Mouse (Mus musculus): Measurements from ENCODE around the gene Dbp.
A peak's percentile ranks its signal among the peaks of the same experiment; 100 is the strongest.

Dbp gene

DNA sequence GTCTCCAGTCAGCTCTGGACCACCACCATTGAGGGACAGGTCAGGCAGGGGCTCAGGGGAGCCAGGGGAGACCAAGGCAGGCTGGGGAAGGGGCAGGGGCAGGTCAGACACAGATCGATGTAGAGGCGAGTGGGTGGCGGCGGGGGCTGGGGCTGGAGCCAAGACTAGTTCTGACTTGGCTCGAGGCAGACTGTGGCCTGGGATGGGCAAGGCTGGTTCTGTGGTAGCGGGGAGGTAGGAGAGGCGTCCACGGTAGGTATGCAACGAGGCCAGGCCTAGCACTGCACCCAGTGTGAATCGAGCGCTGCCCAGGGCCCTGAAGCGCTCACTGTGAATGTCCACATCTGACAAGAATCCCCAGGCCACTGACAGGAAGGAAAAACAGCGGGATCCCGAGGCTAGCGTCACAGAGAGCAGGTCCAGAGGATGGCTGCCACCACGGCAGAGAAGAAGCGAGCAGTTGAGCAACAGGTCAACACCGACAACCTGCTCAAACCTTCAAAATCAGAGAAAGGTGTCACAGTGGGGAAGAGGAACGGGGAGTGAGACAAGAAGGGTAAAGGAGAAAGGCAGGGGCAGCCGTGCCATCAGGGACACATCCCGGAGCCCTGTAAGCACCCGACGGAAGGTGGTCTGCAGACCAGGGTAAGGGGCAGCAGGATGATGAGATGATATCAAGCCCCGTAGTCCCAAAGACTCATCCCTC is 6.6 kb downstream of the Dbp start:
- DNase-seq (ENCODE audit: low read depth, low spot score), result no peak

DNA sequence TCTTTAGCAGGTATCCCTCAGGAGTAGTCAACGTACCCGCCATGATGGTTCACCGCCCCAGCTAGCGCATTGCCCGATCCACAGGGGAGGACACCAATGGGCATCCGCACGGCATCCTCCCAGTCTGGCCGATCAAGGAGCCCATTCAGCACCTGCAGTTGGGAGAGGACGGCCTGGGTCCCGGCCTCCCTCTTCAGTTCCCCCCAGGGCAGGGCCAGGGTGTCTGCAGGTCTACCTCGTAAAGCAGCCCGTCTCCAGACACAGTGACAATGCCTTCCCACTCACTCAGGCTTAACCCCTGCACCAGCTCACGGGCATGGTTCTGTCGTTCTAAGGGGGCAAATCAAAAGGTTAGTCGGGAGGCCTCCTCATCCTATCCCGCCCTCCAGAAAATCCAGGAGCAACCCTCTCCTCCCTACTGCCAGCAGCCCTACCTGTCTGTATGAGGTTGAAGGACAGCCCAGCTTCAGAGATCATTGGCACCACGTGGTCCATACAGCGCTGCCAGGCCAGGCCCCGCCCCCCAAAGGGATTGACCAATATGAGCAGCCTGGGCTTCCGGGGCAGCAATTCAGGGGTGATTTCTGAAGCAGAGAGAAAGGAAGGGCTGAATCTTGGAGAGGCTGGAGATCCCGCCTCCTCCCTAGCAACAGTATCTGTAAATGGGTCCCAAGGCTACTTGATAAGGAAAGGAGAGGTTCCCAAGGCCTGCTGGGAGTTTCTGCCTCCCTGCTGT is 7.3 kb downstream of the Dbp start:
- DNase-seq (ENCODE audit: low read depth, low spot score), result no peak

DNA sequence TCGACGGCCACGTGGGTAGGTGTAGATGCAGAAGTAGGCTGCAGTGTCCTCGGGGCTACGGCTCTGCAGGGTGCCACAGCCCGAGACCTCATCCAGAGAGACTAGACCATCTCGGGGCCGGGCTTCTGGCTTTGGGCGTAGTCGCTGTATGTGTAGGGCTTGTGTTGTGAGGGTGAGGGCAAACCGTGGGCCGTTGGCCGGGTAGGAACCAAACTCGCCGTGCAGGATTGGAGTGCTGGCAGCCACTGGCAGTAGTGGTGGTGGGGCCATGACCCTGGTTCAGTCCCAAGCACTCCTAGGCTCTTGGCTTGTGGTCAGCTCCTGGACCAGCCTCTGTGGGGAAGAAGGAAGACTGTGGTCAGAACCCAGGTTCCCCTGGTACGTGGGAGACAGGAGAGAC is 8.5 kb downstream of the Dbp start:
- DNase-seq (ENCODE audit: low read depth, low spot score), result no peak

DNA sequence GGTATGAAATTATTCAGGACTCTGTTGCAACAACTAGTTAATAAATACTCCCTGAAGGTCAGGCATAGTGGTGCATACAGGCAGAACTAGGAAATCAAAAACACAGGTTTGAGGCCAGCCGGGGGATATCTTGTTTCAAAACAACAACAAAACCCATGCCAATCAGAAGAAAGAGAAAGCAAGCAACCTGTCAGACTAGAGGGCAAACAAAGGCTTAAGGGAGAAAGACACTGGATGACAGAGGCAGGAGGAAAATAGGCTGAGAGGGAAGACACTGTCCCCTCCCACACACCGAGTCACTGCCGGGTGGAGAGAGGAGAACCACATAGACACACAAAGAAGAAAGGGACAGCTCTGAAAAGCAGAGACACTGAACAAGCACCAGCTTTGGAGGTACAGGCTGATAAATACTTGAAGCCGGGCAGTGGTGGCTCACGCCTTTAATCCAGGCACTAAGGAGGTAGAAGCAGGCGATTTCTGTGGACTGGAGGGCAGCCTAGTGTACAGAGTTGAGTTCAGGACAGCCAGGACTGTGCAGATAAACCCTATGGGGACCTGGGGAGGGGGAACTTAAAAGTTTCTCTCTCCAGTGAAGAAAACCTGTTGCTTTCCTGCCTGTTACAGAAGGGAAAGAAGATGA is 9.1 kb downstream of the Dbp start:
- no peak for DNase-seq (ENCODE audit: low read depth, low spot score)

DNA sequence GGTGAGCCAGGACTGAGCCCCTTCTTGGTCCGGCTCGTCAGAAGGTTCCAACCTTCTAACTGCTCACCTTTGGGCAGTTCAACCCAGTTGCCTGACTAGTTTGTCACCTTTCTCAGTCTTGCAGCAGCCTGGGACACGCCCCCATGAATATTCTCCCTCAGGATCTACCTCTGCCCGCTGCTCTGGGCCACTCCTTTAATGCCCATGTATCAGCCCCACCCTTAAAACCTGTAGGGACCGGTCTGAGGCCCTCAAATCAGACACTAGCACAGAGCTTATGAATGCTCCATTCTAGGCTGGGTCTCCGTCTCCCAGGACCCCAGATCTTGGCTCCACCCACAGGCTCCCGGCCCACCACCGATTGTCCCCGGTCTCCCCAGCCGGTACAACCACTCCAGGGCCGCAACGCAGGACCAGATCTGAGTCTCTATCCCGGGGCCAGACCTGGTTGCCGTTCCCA is 9.8 kb downstream of the Dbp start:
- no peak for DNase-seq (ENCODE audit: low read depth, low spot score)

DNA sequence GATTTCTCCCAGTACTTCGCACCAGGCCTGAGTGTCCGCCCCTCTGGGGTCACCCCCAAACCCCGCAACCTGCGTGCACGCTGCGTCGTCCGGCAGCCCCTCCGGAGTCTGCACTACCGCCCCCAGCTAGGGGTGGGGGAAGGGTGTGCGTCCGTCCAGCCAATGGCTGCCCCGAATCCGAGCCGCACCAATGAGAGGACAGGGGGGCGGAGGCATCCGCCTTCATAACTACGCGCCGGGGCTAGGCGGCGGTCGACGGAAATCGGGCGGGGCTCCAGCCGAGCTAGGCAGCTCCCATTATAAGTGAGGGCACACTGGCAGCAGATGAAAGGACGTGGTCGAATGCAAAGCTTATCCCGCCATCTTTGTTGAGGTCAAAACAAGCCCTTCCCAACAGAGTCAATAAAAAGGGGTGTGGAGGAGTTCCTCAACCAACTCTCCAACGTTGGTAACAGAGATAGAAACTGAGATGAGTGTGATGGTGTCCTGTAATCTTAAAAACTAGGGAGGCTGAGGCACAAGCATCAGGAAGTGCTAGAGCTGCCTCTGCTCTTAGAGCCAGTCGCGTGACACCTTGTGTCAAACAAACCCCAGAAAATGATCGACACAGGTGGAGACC is 10.3 kb downstream of the Dbp start, which contains the start of gene Rpl18:
Gene Rpl18 (plus strand): TSS at position 368 of the 619 bp plus-strand sequence.
- peak; percentile 99 for DNase-seq (ENCODE audit: low read depth, low spot score)

DNA sequence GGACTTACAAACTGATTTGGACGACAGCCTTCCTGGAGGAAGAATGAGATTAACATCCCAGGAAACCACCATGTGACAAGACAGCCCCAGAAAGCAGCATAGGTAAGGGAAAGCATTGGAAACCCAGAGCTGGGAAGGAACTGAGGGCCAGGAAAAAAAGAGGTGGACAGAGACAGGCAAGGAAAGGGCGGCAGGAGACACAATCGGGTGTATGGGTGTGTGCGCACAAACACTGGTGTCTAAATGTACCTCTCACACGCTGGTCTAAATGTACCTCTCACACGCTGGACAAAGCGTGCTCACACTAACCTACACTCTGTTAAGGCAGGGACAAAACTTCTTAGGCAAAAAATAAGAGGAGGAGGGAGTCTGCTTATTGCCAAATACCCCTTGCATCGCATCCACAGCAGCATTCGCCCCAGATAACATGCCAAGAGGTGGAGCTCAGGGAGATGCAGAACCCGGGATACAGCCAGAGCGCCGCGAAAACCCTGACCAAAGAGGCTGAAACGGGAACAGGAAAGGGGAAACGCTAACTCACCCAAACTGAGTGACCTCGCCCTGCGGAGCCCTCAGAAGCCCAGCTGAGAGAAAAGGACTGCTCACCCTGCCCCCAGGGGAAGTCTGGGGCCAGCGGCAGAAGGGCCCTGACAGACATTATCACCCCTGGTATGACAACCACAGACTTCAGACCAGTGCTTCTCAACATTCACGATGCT is 11.0 kb downstream of the Dbp start:
- no peak for DNase-seq (ENCODE audit: low read depth, low spot score)

DNA sequence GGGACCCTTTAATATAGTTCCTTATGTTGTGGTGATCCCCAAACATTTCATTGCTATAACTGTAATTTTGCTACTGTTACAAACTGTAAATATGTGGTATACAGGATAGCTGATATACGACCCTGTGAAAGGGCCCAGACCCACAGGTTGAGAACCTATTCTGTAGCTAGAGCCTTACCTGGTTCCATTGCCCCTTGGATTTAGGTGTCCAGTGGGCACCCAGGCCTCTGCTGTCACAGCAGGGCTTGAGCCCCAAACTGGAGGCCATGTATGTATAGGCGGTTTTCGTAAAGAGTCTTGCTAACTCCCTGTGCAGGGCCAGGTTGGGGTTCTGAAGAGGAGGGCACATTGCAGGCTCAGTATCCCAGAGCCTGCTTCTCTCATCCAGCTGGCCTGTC is 11.6 kb downstream of the Dbp start:
- no peak for DNase-seq (ENCODE audit: low read depth, low spot score)

DNA sequence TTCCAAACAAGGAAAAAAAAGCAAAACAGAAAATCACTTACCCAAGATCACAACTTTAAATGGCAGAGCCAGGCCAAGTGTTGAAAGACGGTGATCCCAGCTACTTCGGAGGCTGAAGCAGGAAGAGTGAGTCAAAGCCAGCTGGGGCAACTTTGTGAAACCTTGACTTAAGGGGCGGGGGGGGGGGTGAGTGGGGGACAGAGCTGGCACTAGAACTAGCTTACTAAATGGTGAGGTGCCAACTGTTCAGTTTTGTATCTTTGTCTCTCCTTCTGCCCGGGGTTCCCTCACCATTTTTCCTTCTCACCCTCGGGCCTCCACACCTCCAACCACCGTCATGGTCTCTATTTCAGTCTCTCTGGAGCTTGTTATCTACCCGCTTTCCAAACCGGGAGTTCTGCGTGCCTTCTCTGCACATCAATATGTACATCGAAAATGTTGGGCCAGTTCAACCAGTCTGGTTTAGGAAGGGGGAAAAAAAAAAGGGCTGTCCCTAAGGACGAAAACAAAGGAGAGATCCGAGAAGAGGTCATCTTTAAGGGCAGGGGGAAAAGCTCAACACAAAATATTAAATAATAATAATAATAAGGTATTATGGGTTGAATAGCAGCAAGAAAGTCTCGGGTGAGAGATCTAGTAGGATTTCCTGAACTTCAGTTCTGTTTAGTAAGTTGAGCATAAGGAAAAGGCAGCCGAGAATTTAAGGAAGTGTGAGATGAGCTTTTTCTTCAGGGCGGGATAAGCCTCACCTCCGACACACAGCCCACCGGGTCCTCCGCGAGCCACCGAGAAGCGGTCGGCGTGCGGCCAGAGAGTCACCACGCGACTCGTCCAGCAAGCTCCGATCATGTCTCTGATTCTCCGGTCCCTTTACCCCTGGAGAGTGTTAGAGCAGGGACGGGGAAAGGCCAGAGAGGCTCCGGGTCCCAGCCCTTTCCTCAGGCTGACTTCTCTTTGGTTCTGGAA is 12.3 kb downstream of the Dbp start:
- no peak for DNase-seq (ENCODE audit: low read depth, low spot score)

DNA sequence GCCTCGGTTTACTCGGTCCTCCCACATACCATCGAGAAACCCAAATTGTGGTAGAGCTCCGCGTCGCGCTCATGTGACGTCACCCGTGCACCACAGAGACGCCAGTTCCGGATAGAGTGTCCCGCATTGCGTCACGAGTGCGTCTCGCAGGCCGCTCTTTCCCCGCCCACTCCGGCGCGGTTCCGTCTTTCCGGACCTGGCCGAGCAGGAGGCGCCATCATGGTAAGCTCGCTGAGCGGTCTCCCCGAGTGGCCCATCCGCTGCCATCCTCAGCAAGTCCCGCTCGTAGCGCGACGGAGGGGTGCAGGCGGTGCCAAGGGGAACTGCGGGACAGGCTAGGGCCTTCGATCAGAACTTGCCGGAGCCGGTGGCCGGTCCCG is 13.0 kb downstream of the Dbp start, which contains the start of gene Sphk2:
Gene Sphk2 (minus strand): TSS at position 85 of the 380 bp plus-strand sequence.
- DNase-seq (ENCODE audit: low read depth, low spot score), result peak; percentile 100

DNA sequence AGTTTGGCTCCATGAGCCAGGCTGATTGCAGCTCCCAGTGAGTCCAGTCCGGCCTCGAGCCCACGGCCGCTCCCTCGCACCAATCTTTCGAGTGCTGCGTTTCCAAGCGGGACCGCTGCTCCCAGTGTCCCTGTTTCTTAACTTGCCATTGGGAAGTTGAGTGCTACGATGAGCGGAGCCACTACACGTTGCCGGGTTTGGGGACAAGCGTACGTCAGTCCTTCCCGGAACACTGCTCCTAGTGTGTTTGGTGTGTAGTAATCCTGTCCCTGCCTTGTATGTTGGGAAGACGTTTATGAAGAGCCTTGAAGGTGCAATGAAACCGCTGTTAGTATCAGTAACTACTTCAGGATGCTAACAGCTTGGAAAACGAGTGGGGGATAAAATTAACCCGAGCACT is 13.4 kb downstream of the Dbp start:
- no peak for DNase-seq (ENCODE audit: low read depth, low spot score)

DNA sequence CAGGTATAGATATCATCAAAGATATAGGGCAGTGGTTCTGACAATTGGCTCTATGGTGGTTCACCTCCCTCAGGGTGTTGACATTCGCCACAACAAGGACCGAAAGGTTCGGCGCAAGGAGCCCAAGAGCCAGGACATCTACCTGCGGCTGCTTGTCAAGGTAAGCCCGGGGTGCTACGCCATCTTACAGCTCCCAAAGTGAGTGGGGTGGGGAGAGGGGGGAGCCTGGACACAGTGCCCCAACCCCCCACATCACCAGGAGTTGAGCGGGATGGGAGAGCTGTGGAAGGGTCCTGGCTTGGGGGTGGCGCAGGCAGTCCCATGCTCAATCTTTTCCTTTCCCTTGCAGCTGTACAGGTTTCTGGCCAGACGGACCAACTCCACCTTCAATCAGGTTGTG is 14.3 kb downstream of the Dbp start:
- no peak for DNase-seq (ENCODE audit: low read depth, low spot score)

DNA sequence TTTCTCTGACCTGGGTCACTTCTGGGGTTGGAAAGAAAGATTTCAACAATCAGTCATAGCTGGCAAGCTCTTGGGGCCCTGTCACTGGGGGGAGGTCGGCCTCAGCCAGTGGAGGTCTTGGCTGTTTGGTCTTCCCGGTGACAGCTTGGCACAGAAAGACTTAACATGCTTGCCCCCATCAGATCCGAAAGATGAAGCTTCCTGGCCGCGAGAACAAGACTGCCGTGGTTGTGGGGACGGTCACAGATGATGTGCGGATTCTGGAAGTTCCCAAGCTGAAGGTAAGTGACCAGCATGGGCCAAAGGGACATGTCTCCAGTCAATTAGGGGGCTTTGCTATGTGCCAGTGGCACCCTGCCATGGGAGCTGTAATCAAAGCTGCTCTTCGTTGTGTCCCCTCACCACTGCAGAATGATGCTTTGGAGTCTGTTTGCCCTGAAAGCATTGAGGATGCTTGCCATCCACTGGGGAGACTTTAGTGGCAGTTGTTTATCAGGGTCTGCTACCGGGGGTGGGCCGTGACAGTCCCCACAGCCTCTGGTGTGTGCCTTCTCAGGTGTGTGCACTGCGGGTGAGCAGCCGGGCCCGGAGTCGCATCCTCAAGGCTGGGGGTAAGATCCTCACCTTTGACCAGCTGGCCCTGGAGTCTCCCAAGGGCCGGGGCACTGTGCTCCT is 15.0 kb downstream of the Dbp start:
- no peak for DNase-seq (ENCODE audit: low read depth, low spot score)

DNA sequence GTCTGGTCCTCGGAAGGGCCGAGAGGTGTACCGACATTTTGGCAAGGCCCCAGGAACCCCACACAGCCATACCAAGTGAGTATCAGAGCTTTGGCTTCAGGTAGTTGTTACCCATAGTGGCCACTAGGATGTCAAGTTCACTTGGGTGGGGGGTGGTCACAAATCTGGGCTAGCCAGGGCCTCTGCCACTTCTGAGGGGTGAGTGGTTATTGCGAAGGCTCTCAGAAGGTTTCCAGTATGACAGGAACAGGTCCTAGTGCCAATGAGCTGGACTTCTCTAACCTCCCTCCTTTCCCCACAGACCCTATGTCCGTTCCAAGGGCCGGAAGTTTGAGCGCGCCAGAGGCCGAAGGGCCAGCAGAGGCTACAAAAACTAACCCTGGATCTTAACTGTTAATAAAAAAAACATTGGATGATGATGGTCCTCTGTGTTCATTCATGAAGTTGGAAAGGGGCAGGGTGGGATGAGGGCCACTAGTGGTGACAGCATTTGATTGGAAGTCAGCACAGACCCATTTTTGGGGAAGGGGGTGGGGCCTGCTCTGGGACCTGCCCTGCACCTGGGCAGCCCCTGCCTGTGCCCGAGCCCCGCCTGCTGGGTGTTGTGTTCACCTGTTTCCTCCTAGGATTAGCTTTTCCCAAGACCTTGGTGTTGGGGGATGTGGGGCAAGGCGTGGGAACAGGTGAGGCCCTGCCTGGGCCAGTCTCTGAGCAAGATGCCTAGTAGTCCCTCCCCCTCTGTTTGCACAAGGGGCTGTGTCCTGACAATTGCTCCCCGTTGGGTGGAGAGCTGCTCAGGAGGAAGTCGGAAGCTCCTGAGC is 15.7 kb downstream of the Dbp start, which contains the start of gene Fam83e:
Gene Fam83e (plus strand): TSS at position 800 of the 821 bp plus-strand sequence.
- no peak for DNase-seq (ENCODE audit: low read depth, low spot score)

DNA sequence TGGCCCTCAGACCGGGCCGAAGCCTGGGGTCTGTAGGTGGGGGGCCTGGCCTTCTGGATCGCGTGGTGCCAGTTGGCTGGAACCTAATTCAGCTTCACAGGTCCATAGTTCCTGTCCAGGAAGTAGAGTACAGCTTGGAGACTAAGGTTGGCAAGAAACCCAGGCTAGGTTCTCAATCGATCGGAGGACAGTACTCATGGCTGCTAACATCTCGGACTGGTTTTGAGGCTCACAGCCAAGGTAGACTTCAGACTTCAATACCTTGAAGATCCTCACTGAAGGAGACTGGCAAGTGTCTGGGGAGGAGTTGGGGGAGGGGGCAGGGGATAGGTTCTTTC is 16.3 kb downstream of the Dbp start:
- no peak for DNase-seq (ENCODE audit: low read depth, low spot score)

DNA sequence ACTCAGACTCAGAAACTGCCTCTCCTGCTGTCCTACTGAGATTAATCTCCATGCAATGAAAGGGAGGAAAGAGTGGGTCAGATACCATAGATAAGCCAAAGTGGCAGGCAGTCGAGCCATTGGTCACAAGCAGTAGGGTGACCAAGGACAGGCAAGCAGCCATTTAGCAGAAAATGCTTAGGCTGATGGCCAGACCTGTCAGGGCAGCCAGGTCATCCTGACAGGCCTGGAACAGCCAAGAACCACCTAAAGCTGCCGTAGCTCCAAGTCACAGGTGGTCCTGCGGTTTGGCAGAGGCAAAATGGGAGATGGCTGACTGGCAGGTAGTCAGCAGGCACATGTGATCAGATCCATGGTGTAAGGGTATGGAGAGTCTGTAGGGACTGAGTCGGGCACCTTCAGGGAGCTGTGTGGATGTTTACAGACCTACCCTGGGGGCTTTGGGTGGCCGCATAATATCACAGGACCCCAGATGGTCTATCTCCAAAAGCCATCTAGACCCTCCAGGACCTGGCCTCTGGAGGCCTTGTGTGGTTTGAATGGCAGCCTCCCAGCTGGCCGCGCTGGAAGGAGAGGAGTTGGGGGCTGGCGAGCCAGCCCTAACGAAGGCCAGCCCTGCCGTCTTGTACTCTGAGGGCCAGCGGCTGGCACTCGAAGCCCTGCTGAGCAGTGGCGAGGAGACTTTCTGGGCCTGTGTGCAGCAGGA is 16.9 kb downstream of the Dbp start:
- no peak for DNase-seq (ENCODE audit: low read depth, low spot score)

DNA sequence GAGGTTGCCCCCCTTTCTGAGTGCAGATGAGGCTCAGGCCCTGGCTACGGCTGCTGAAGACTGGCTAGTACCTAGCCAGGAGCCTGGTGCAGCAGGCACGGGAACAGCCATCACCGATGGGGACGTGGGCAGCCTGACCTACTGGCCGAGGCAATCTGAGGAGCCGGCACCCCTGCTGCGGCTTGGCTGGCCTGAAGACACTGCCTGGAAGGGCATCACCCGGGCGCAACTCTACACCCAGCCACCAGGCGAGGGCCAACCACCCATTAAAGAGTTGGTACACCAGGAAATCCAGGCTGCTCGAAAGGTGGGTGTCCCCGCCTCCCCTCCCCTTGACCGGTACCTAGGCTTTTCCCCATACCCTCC is 17.4 kb downstream of the Dbp start:
- no peak for DNase-seq (ENCODE audit: low read depth, low spot score)

DNA sequence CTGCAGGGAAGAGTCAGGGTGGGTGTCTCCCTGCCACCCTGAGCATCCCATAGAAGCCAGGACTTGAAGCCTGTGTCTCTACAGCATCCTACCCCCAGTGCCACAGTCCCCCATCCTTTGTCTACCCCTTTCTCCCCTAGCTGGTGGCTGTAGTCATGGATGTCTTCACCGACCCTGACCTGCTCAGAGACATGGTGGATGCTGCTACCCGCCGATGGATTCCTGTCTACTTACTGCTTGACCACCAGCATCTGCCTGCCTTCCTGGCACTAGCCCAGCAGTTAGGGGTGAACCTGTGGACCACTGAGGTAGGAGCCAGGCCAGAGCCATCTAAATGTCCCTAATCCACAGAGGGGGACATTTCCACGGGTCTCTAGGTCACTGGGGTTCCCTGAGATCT is 18.4 kb downstream of the Dbp start:
- DNase-seq (ENCODE audit: low read depth, low spot score), result no peak
